10 mouse cellular contexts compared by ENCODE assay signal in genomic region chr1:92177599-92177998, GRCm38 (mm10). TPM values are rescaled to one million over a fixed set of nuclear protein-coding genes. Genes with fewer than 3 reads are reported as not detected.
A peak's percentile ranks its signal among the peaks of the same experiment; 100 is the strongest.
DNase-seq lines count a peak whose midpoint lies in the region; ATAC-seq and TF ChIP-seq lines count a peak whose summit lies in the region.
"Had no signal": no experiment of that assay in that cellular context is flagged by ENCODE, and none has a peak within 500 bp of the region (broad histone marks: within the 10 kb centered on the region; RNA-seq: fewer than 3 reads in every experiment).

No protein-coding gene starts in this region.

- no peaks in the 10 kb centered on the region for H3K9me3 ChIP-seq in kidney, embryonic 16.5 days (ENCODE audit: low read length)
- H3K9me3 ChIP-seq in kidney, embryonic 15.5 days (replicated peaks) = no peaks in the 10 kb centered on the region
- no peaks in the 10 kb centered on the region for H3K9me3 ChIP-seq in forebrain, embryonic 11.5 days (ENCODE audit: control insufficient read depth, low read length)
- no peaks in the 10 kb centered on the region for H3K9me3 ChIP-seq in hindbrain, embryonic 13.5 days
- H3K9me3 ChIP-seq in midbrain, postnatal 0 days (ENCODE audit: low read length) = no peaks in the 10 kb centered on the region

- no peak overlapping the region for H3K4me2 ChIP-seq in kidney, embryonic 16.5 days (replicated peaks; ENCODE audit: low read depth, low read length)
- H3K4me2 ChIP-seq in kidney, embryonic 15.5 days = no peak overlapping the region
- no peak overlapping the region; the same call in 1 of the 2 replicates for H3K4me2 ChIP-seq in forebrain, embryonic 11.5 days (ENCODE audit: low read depth, low read length, severe bottlenecking)
- H3K4me2 ChIP-seq in hindbrain, embryonic 13.5 days = peak overlapping the region; percentile 87
- peak overlapping the region; percentile 71 for H3K4me2 ChIP-seq in midbrain, postnatal 0 days (ENCODE audit: low read depth, low read length, poor library complexity, severe bottlenecking)

- peaks cover 59% of the 10 kb centered on the region for H3K4me1 ChIP-seq in kidney, embryonic 16.5 days (ENCODE audit: insufficient read depth, low read length)
- H3K4me1 ChIP-seq in kidney, embryonic 15.5 days = peaks cover 59% of the 10 kb centered on the region
- H3K4me1 ChIP-seq in forebrain, embryonic 11.5 days (replicated peaks; ENCODE audit: control insufficient read depth, insufficient read depth, low read length) = peaks cover 10% of the 10 kb centered on the region
- H3K4me1 ChIP-seq in hindbrain, embryonic 13.5 days (replicated peaks) = peaks cover 69% of the 10 kb centered on the region
- peaks cover 14% of the 10 kb centered on the region for H3K4me1 ChIP-seq in midbrain, postnatal 0 days (ENCODE audit: insufficient read depth, low read length)

- no peak for TF ChIP-seq CTCF in midbrain, postnatal 0 days (IDR thresholded peaks at IDR 0.05)

- DNase-seq in forebrain, embryonic 11.5 days (ENCODE audit: low spot score) = peak; percentile 55
- DNase-seq in midbrain, postnatal 0 days (ENCODE audit: low spot score) = no peak
- DNase-seq in lung, postnatal 14 days = no peak
- no peak for DNase-seq in left cerebral cortex, postnatal 36 days (ENCODE audit: low spot score in 2 of 2)
- DNase-seq: cerebellum, postnatal 25 days had no signal

- no peak for ATAC-seq in kidney, embryonic 16.5 days (ENCODE audit: low FRiP score, low TSS enrichment)
- ATAC-seq in kidney, embryonic 15.5 days (replicated peaks; ENCODE audit: low FRiP score) = no peak
- no peak for ATAC-seq in forebrain, embryonic 11.5 days (replicated peaks; ENCODE audit: low FRiP score)
- ATAC-seq in hindbrain, embryonic 13.5 days (ENCODE audit: low FRiP score) = no peak
- ATAC-seq in midbrain, postnatal 0 days (ENCODE audit: low FRiP score) = no peak
- no peak for ATAC-seq in erythroid progenitor cell, adult 5-6 weeks (replicated peaks; ENCODE audit: low FRiP score, poor library complexity, severe bottlenecking)

- H3K9ac ChIP-seq in kidney, embryonic 16.5 days (replicated peaks; ENCODE audit: low read length) = peak overlapping the region; percentile 92; the same call in 1 of the 2 replicates
- H3K9ac ChIP-seq in kidney, embryonic 15.5 days = no peak overlapping the region
- no peak overlapping the region for H3K9ac ChIP-seq in forebrain, embryonic 11.5 days (ENCODE audit: low read length)
- peak overlapping the region; percentile 90 for H3K9ac ChIP-seq in hindbrain, embryonic 13.5 days
- peak overlapping the region; percentile 42; the same call in 1 of the 2 replicates for H3K9ac ChIP-seq in midbrain, postnatal 0 days (replicated peaks; ENCODE audit: low read length, poor library complexity, severe bottlenecking)

- H3K27me3 ChIP-seq in kidney, embryonic 16.5 days (ENCODE audit: insufficient read depth, low read length) = no peaks in the 10 kb centered on the region
- H3K27me3 ChIP-seq in kidney, embryonic 15.5 days = no peaks in the 10 kb centered on the region
- no peaks in the 10 kb centered on the region for H3K27me3 ChIP-seq in forebrain, embryonic 11.5 days (ENCODE audit: control insufficient read depth, insufficient read depth, low read length)
- no peaks in the 10 kb centered on the region for H3K27me3 ChIP-seq in hindbrain, embryonic 13.5 days
- H3K27me3 ChIP-seq in midbrain, postnatal 0 days (ENCODE audit: insufficient read depth, low read length) = no peaks in the 10 kb centered on the region
- H3K27me3 ChIP-seq: CH12.LX had no signal

- H3K4me3 ChIP-seq in kidney, embryonic 16.5 days (ENCODE audit: low read length) = no peak overlapping the region
- H3K4me3 ChIP-seq in kidney, embryonic 15.5 days (replicated peaks) = no peak overlapping the region
- H3K4me3 ChIP-seq in forebrain, embryonic 11.5 days (ENCODE audit: low read depth, low read length) = no peak overlapping the region
- peak overlapping the region; percentile 92 for H3K4me3 ChIP-seq in hindbrain, embryonic 13.5 days
- H3K4me3 ChIP-seq in midbrain, postnatal 0 days (ENCODE audit: low read depth, low read length) = no peak overlapping the region

- intact Hi-C loops in left cerebral cortex, postnatal 36 days (cut with DNase I) = loop anchor here (2.0 to 10.0 kb wide), 3 partner anchors 40 to 267 kb away; no protein-coding TSS in a partner anchor

- H3K36me3 ChIP-seq in kidney, embryonic 16.5 days (ENCODE audit: insufficient read depth, low read length) = no peaks in the 10 kb centered on the region
- H3K36me3 ChIP-seq in kidney, embryonic 15.5 days = no peaks in the 10 kb centered on the region
- no peaks in the 10 kb centered on the region for H3K36me3 ChIP-seq in forebrain, embryonic 11.5 days (ENCODE audit: control insufficient read depth, insufficient read depth, low read length)
- H3K36me3 ChIP-seq in hindbrain, embryonic 13.5 days = no peaks in the 10 kb centered on the region
- H3K36me3 ChIP-seq in midbrain, postnatal 0 days (ENCODE audit: insufficient read depth, low read length) = no peaks in the 10 kb centered on the region

- no peak overlapping the region for H3K27ac ChIP-seq in kidney, embryonic 16.5 days (ENCODE audit: low read length)
- no peak overlapping the region for H3K27ac ChIP-seq in kidney, embryonic 15.5 days
- no peak overlapping the region for H3K27ac ChIP-seq in forebrain, embryonic 11.5 days (ENCODE audit: low read depth, low read length)
- H3K27ac ChIP-seq in hindbrain, embryonic 13.5 days = no peak overlapping the region; the same call in 1 of the 2 replicates
- no peak overlapping the region for H3K27ac ChIP-seq in midbrain, postnatal 0 days (ENCODE audit: low read depth, low read length)

- 69% methylated on average over 5 of the region's 5 CpGs for WGBS in kidney, embryonic 16.5 days
- 75% methylated on average over 5 of the region's 5 CpGs for WGBS in kidney, embryonic 15.5 days
- WGBS in forebrain, embryonic 11.5 days = 14% methylated on average over 5 of the region's 5 CpGs
- 29% methylated on average over 5 of the region's 5 CpGs for WGBS in hindbrain, embryonic 13.5 days
- 30% methylated on average over 5 of the region's 5 CpGs for WGBS in midbrain, postnatal 0 days

RNA-seq across cellular contexts. Expression of gene Hdac4, which starts 17.9 kb away (rescaled TPM):
- 17.7 and 19.8 TPM in 2 replicates for polyA plus RNA-seq in kidney, embryonic 16.5 days (2015; fragmentation: Nextera tagmentation; extraction: Ambion mirVana)
- 16.6 and 18.1 TPM in 2 replicates for polyA plus RNA-seq in kidney, embryonic 15.5 days (2015; fragmentation: Nextera tagmentation; extraction: Ambion mirVana)
- polyA plus RNA-seq in forebrain, embryonic 11.5 days (2014; fragmentation: Nextera tagmentation; extraction: Ambion mirVana) = 29.6 and 31.9 TPM in 2 replicates
- polyA plus RNA-seq in hindbrain, embryonic 13.5 days (2015; fragmentation: Nextera tagmentation; extraction: Ambion mirVana) = 25.3 and 25.7 TPM in 2 replicates
- 45.8 and 51.8 TPM in 2 replicates for total RNA-seq in midbrain, postnatal 0 days (2014; rRNA removed)
- polyA plus RNA-seq in midbrain, postnatal 0 days (2015; fragmentation: Nextera tagmentation; extraction: Ambion mirVana) = 18.0 and 18.1 TPM in 2 replicates
- 100 to 1,000 TPM; 105 to 125 TPM for total RNA-seq in left cerebral cortex, postnatal 36 days (2021)
- total RNA-seq in erythroid progenitor cell, adult 5-6 weeks (2015; ENCODE audit: low replicate concordance) = 6.3 and 10.8 TPM in 2 replicates
- total RNA-seq in erythroid progenitor cell, adult 5-6 weeks (2017; ENCODE audit: low replicate concordance) = 3.6 and 8.0 TPM in 2 replicates

Comparison
In these comparisons a context has a peak if more than half of its experiments do, and no peak if none do; other contexts are left out.
1. H3K9ac ChIP-seq: peak in kidney, embryonic 16.5 days (single experiment), hindbrain, embryonic 13.5 days (single experiment) and midbrain, postnatal 0 days (single experiment); none in kidney, embryonic 15.5 days (single experiment) and forebrain, embryonic 11.5 days (single experiment).
2. H3K4me2 ChIP-seq: peak in hindbrain, embryonic 13.5 days (single experiment) and midbrain, postnatal 0 days (single experiment); none in kidney, embryonic 16.5 days (single experiment), kidney, embryonic 15.5 days (single experiment) and forebrain, embryonic 11.5 days (single experiment).